Mouse (Mus musculus) megakaryocyte, embryonic 14.5 days (primary cell): ENCODE results near the gene Rab36.
A peak's percentile ranks its signal among the peaks of the same experiment; 100 is the strongest.

Experiments used
- FLI1 ChIP-seq: IDR thresholded peaks from 2 replicates; pipeline ENCODE4 v1.6.1; 2012; ENCODE audit warnings: low read length, inconsistent platforms, mixed read lengths
- GATA1 ChIP-seq: IDR thresholded peaks from 3 replicates; pipeline ENCODE4 v1.6.1; 2012; ENCODE audit warnings: mixed read lengths, low read length, inconsistent platforms, borderline replicate concordance

GRCm38 (mm10) chr10:75028743-75029142 lies 8.1 kb upstream of the Rab36 start:
- TF ChIP-seq GATA1 (0 out of 3 replicates have a peak, but pooled peaks have one; percentile 56), FLI1 (no peak)
